Mouse (Mus musculus) lung, postnatal 0 days (tissue): ENCODE measurements around the gene Cebpa. TPM values are rescaled to one million over a fixed set of nuclear protein-coding genes. Genes with fewer than 3 reads are reported as not detected.

Experiments used
- ATAC-seq: fragments of 200-750 bp; cut with Nextera tagmentation; 2 replicates; pipeline ENCODE4 v1.8.0; 2017; ENCODE audit warnings: moderate library complexity
- DNase-seq: peaks from one replicate; pipeline ENCODE4 v3.0.0-alpha.2; 2016; ENCODE audit warnings: low spot score
- H3K27ac ChIP-seq: fragments of 300-500 bp; sonication (generic); 2 replicates; pipeline ENCODE4 v1.5.1; 2014; ENCODE audit warnings: antibody characterized with exemption, mild to moderate bottlenecking, low read length, mixed read lengths
- H3K27me3 ChIP-seq: fragments of 300-500 bp; sonication (generic); replicated peaks from 2 replicates; pipeline ENCODE4 v1.6.1; 2014; ENCODE audit warnings: low read length, mixed read lengths; ENCODE audit not compliant: insufficient read depth
- H3K36me3 ChIP-seq: fragments of 300-500 bp; sonication (generic); 2 replicates; pipeline ENCODE4 v1.6.1; 2014; ENCODE audit warnings: low read length, mixed read lengths; ENCODE audit not compliant: insufficient read depth
- H3K4me1 ChIP-seq: fragments of 300-500 bp; sonication (generic); 2 replicates; pipeline ENCODE4 v1.6.1; 2014; ENCODE audit warnings: antibody characterized with exemption, low read depth, low read length, mixed read lengths; ENCODE audit not compliant: insufficient read depth
- H3K4me2 ChIP-seq: fragments of 300-500 bp; sonication (generic); replicated peaks from 2 replicates; pipeline ENCODE4 v1.6.1; 2014; ENCODE audit warnings: low read depth, mild to moderate bottlenecking, low read length, moderate library complexity, mixed read lengths
- H3K4me3 ChIP-seq: fragments of 300-500 bp; sonication (generic); 2 replicates; pipeline ENCODE4 v1.5.1; 2014; ENCODE audit warnings: low read depth, low read length
- H3K9ac ChIP-seq: fragments of 300-500 bp; sonication (generic); replicated peaks from 2 replicates; pipeline ENCODE4 v1.6.1; 2014; ENCODE audit warnings: low read depth, mild to moderate bottlenecking
- H3K9me3 ChIP-seq: fragments of 300-500 bp; sonication (generic); 2 replicates; pipeline ENCODE4 v1.6.1; 2016; ENCODE audit warnings: low read length, mixed read lengths
- CTCF ChIP-seq: IDR thresholded peaks from 2 replicates; pipeline ENCODE4 v1.5.1; 2016; ENCODE audit warnings: antibody characterized with exemption, mild to moderate bottlenecking
- EP300 ChIP-seq: IDR thresholded peaks from 2 replicates; pipeline ENCODE4 v1.6.1; 2016; ENCODE audit warnings: antibody characterized with exemption, mild to moderate bottlenecking, control low read depth
- WGBS: fragments of 180-500 bp; shearing (Covaris S2); extraction: QIAGEN DNeasy Blood & Tissue Kit; methylation state at CpG from one replicate; pipeline ENCODE4 v1.1.7; 2014; 5-methylcytosine and 5-hydroxymethylcytosine counted together
- polyA plus RNA-seq: library from polyadenylated mRNA; unstranded; fragments of >200 nt; fragmentation: Nextera tagmentation; extraction: Ambion mirVana; gene quantifications from 2 replicates; pipeline ENCODE4 v1.2.1, GENCODE M21; 2015

Gene Cebpa
- polyA plus RNA-seq, 1 experiment from 2014 or later = 29.8 TPM

- TF ChIP-seq CTCF (no peak), EP300 (no peak)
- Histone ChIP-seq H3K4me3 (no peak overlapping the region), H3K27ac (peak overlapping the region; percentile 69), H3K9ac (no peak overlapping the region), H3K27me3 (no peaks in the 10 kb centered on the region), H3K9me3 (no peaks in the 10 kb centered on the region; the same call in 1 of the 2 replicates), H3K4me2 (0 out of 2 replicates have a peak overlapping the region, but pooled peaks have one; percentile 5), H3K36me3 (no peaks in the 10 kb centered on the region), H3K4me1 (peaks cover 4% of the 10 kb centered on the region; the same call in 1 of the 2 replicates)
- 23% methylated on average over 6 of the region's 6 CpGs for WGBS
- DNase-seq = peak; percentile 66
- ATAC-seq = peak; percentile 20; the same call in 1 of the 2 replicates
Observed at GRCm38 (mm10) chr7:35127721-35128120, 8.6 kb downstream of the Cebpa start.

DNA sequence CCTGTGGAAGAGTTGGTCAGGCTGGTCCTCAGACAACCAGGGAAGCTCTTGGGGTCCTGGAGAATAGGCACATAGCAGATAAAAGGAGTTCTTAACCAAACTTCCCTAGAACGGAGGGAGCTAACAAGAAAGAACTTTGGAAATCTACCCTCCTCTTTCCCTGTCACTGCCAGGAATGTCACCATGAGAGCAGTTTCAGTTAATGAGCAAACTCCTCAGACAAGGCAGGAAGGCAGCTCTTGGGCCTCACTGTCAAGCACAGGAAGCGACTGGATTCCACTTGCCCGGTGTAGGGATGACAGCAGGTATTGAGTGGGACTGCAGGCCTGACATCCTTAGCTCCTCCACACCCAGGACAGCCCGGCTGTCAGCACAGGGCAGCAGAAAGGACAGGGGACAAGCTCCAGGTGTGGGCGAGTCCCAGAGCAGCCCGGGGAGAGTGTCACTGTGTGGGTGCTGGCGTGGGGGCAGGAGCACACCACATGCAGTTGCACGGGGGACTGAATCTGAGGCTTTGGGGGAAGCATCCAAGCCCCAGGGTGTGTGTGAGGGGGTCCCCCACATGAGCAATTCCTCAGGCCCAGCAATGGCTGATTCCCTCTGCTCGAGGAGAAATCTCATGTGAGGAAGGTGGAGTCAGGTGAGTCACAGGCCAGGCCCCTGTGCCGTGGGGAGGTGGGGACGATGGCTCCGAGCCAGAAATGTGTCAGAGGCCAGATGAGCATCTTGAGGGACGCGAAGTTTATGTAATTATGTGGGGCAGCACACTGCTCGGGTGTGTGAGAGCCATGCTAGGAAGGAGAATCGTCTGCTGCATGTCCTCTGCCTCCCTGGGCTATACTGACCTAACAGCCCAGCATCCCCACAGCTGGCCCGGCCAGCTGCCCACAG is 9.8 kb downstream of the Cebpa start:
- peak; percentile 62 for ATAC-seq
- WGBS = 29% methylated on average over 17 of the region's 17 CpGs

GRCm38 (mm10) chr7:35130059-35130738 is 11.1 kb downstream of the Cebpa start:
- Histone ChIP-seq H3K36me3 (no peaks in the 10 kb centered on the region), H3K27me3 (no peaks in the 10 kb centered on the region), H3K4me2 (no peak overlapping the region), H3K4me1 (peaks cover 17% of the 10 kb centered on the region), H3K9me3 (no peaks in the 10 kb centered on the region; the same call in 1 of the 2 replicates), H3K9ac (no peak overlapping the region), H3K27ac (peak overlapping the region; percentile 79), H3K4me3 (no peak overlapping the region)
- peak; percentile 78 for ATAC-seq
- WGBS = 57% methylated on average over 13 of the region's 13 CpGs
- TF ChIP-seq CTCF = 0 out of 2 replicates have a peak, but pooled peaks have one; percentile 1
- TF ChIP-seq EP300 = peak; percentile 69
- peak; percentile 93 for DNase-seq

More for the DNA sequence above, 9.8 kb downstream of the Cebpa start:
- no peak overlapping the region for H3K9ac ChIP-seq
- peaks cover 8% of the 10 kb centered on the region; the same call in 1 of the 2 replicates for H3K4me1 ChIP-seq
- no peaks in the 10 kb centered on the region for H3K27me3 ChIP-seq
- DNase-seq = peak; percentile 77
- no peaks in the 10 kb centered on the region for H3K36me3 ChIP-seq
- TF ChIP-seq EP300 = no peak; the same call in 1 of the 2 replicates
- TF ChIP-seq CTCF = no peak
- H3K9me3 ChIP-seq = no peaks in the 10 kb centered on the region; the same call in 1 of the 2 replicates
- no peak overlapping the region for H3K4me3 ChIP-seq
- H3K4me2 ChIP-seq = no peak overlapping the region
- peak overlapping the region; percentile 79 for H3K27ac ChIP-seq

DNA sequence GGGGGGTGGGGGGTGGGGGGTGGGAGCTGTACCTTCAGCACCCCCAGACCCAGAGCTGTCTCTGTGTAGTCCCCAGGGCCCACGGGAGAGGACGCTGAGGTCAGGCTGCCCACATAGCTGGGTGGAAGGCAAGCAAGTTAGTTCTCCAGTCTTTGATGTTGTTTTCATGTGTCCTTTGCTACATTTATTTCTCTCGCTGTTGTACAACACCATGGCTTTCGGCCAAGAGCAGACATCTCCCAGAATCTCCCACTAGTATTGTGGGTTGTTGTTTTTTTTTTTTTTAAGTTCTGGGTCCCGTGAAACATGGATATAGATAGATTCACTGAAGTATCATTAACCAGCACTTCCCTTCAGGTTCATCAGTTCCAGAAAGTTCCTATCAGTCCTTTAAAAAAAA is 11.8 kb downstream of the Cebpa start:
- WGBS = 55% methylated on average over 5 of the region's 5 CpGs
- no peaks in the 10 kb centered on the region; the same call in 1 of the 2 replicates for H3K9me3 ChIP-seq
- H3K4me3 ChIP-seq = no peak overlapping the region
- peaks cover 18% of the 10 kb centered on the region for H3K4me1 ChIP-seq
- DNase-seq (no peak), ATAC-seq (no peak)
- no peak for TF ChIP-seq EP300
- no peak for TF ChIP-seq CTCF
- no peaks in the 10 kb centered on the region for H3K27me3 ChIP-seq
- H3K36me3 ChIP-seq = no peaks in the 10 kb centered on the region
- H3K9ac ChIP-seq = no peak overlapping the region
- peak overlapping the region; percentile 48; the same call in 1 of the 2 replicates for H3K27ac ChIP-seq
- no peak overlapping the region for H3K4me2 ChIP-seq

- ATAC-seq = no peak
- H3K36me3 ChIP-seq = no peaks in the 10 kb centered on the region
- TF ChIP-seq CTCF (peak; percentile 26; the same call in 1 of the 2 replicates), EP300 (no peak)
- WGBS = 97% methylated on average over 9 of the region's 9 CpGs
- H3K4me3 ChIP-seq = no peak overlapping the region
- H3K27ac ChIP-seq = no peak overlapping the region
- H3K9ac ChIP-seq = no peak overlapping the region
- H3K4me1 ChIP-seq = peaks cover 18% of the 10 kb centered on the region
- H3K27me3 ChIP-seq = no peaks in the 10 kb centered on the region
- H3K9me3 ChIP-seq = no peaks in the 10 kb centered on the region; the same call in 1 of the 2 replicates
- H3K4me2 ChIP-seq = no peak overlapping the region
- DNase-seq = no peak
Observed at GRCm38 (mm10) chr7:35131601-35132000, 12.5 kb downstream of the Cebpa start.

DNA sequence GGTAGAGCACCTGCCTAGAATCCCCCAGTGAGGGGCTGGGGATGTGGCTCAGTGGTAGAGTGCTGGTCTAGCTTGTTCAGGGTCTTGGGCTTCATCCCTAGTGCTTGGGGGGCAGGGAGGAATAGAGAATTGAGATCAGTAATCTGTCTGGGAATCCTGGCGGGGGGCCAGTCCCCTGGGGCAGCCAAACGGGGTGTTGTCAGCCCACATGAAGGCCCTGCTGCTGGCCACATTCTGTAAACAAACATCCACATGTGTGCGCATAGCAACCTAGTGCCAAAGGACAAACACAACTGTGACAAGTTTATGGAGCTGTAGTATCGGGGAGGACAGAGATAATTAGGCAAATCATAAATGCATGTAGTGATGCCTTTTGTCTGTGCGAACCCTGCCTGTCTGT is 15.5 kb downstream of the Cebpa start:
- no peak for TF ChIP-seq CTCF
- no peak for TF ChIP-seq EP300
- peaks cover 18% of the 10 kb centered on the region for H3K4me1 ChIP-seq
- H3K4me3 ChIP-seq = no peak overlapping the region
- 27% methylated on average over 5 of the region's 5 CpGs for WGBS
- no peaks in the 10 kb centered on the region; the same call in 1 of the 2 replicates for H3K9me3 ChIP-seq
- H3K27ac ChIP-seq = no peak overlapping the region
- H3K9ac ChIP-seq = no peak overlapping the region
- DNase-seq = peak; percentile 73
- no peaks in the 10 kb centered on the region for H3K27me3 ChIP-seq
- ATAC-seq = peak; percentile 65
- no peak overlapping the region for H3K4me2 ChIP-seq
- no peaks in the 10 kb centered on the region for H3K36me3 ChIP-seq
